Mouse (Mus musculus): ENCODE measurements at regions not wholly inside any gene's neighbourhood (a gene's known extent, or its start where the extent isn't known, plus 50 kb on each side); places are given as distances from the start of the nearest gene placed in this dataset.

DNA sequence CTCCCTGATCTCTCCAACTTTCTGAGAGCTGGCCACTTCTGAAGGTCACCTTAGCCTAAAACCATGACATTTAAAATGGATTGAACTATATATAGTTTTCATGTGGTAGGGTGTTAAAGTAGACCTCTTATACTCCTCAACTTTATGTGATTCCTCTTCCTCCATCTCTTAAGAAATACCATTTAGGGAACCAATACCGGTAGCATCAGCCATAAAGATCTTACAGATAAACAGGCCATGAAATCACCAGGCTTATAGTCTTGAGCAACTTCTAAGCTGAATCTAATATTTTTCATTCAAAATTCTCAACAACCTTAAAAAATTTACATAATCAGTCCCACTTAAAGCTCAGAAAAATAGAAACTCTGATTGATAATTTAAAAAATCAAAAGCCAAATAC, 56.2 kb downstream of the Rpl36a-ps1 start:
- ATAC-seq (ENCODE audit: insufficient number of reproducible peaks, low FRiP score, low TSS enrichment): no peak

GRCm38 (mm10) chr14:98937373-98937772, 56.7 kb downstream of the Rpl36a-ps1 start:
- ATAC-seq (ENCODE audit: insufficient number of reproducible peaks, low FRiP score, low TSS enrichment): no peak

GRCm38 (mm10) chr14:98933371-98933916, 60.7 kb downstream of the Rpl36a-ps1 start:
- ATAC-seq (ENCODE audit: insufficient number of reproducible peaks, low FRiP score, low TSS enrichment): no peak

DNA sequence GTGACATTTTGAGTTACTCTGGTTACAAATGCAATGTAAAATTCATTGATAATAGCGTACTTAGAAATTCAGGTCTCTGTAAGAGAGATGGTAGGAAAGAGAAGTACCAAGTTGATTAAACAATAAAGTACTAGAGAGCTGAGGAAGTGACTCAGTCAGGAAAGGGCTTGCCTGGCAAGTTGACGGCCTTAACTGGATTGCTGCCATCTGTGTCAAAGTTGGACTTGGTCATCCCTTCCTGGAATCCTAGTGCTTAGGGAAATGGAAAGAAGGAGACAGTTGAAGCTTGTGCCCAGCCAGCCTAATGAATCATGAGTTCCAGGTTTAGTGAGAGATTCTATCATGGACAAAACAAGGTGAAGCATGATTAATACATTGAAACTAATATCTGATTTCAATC, 64.8 kb downstream of the Rpl36a-ps1 start:
- ATAC-seq (ENCODE audit: insufficient number of reproducible peaks, low FRiP score, low TSS enrichment): no peak

DNA sequence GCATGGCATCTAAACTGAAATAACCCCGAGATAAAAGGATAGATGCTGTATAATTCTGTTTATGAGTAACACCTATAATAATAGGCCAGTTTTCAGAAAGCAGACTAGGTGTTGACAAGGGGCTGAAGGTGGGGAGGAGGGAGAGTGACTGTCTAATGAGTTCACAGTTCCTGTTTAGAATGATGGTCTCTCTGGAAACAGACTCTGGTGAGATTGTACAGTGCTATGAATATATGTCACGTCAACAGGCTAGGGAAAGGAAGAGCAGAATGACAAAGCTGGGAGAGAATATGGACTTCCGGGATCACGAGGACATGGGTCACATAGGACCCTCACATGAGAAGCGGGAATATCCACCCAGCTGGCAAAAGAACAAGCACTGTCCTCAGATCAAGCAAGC, 85.9 kb downstream of the Rpl36a-ps1 start:
- ATAC-seq (ENCODE audit: insufficient number of reproducible peaks, low FRiP score, low TSS enrichment): no peak

- no peak for ATAC-seq (ENCODE audit: insufficient number of reproducible peaks, low FRiP score, low TSS enrichment)
These were observed 95.2 kb downstream of the Rpl36a-ps1 start for GRCm38 (mm10) chr14:98898876-98899275.

DNA sequence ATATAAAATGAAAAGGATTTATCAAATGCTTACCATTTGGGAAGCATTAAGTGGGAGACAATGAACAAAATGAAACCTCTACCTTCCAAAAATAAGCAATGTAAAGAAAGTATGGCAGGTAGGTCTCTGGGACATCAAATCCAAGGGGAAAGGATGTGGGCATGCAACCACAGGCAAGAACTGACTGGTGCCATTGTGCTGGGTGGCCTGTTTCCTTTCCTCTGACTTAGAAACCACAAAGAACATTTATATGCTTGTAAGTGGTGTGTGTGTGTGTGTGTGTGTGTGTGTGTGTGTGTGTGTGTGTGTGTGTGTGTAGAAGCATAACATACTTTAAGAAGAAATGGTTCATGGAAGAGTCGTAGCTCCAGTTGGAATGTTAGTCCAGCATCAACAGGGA, 96.7 kb downstream of the Rpl36a-ps1 start:
- no peak for ATAC-seq (ENCODE audit: insufficient number of reproducible peaks, low FRiP score, low TSS enrichment)

DNA sequence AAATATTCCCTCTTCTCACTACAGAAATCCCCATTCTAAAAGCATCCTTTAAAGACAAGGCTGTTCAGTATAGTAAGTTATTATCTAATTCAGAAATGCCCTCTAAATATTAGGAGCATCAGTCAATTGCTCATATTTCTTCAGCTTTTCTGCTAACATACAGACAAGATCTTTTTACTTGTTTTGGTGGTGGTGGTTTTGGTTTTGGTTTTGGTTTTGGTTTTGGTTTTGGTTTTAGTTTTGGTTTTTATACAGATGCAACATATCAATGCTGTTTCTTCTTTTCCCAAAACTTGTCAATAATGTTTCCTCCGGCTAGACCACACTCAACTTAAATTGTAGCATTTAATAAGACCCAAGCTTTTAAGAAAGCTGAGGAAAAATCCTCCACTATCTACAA, 98.2 kb downstream of the Rpl36a-ps1 start:
- ATAC-seq (ENCODE audit: insufficient number of reproducible peaks, low FRiP score, low TSS enrichment): no peak

- ATAC-seq (ENCODE audit: insufficient number of reproducible peaks, low FRiP score, low TSS enrichment): no peak
These were observed 101.4 kb downstream of the Rpl36a-ps1 start for GRCm38 (mm10) chr14:98892670-98893069.

GRCm38 (mm10) chr14:98891252-98891947, 102.7 kb downstream of the Rpl36a-ps1 start:
- ATAC-seq (ENCODE audit: insufficient number of reproducible peaks, low FRiP score, low TSS enrichment): no peak

- no peak for ATAC-seq (ENCODE audit: insufficient number of reproducible peaks, low FRiP score, low TSS enrichment)
These were observed 106.5 kb downstream of the Rpl36a-ps1 start for GRCm38 (mm10) chr14:98887588-98887987.

DNA sequence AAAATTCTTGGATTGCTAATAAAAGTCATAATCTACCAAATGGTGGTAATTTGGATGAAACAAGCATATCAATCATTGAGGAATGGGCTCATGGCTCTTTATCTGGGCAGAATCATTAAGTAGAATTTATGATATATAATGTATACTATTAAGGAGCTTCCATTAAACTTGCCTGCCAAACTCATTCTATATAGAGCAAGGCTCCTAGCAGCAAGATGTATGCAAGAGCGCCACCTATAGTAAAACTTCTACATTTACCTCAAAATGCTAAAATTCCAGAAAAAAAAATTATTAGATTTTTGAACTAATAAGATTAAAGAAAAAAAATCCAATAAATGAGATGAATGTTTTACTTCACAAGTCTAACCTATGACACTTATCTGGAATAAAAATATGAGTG, 107.1 kb downstream of the Rpl36a-ps1 start:
- no peak for ATAC-seq (ENCODE audit: insufficient number of reproducible peaks, low FRiP score, low TSS enrichment)

GRCm38 (mm10) chr14:98882586-98882985, 111.5 kb downstream of the Rpl36a-ps1 start:
- no peak for ATAC-seq (ENCODE audit: insufficient number of reproducible peaks, low FRiP score, low TSS enrichment)

- no peak for ATAC-seq (ENCODE audit: insufficient number of reproducible peaks, low FRiP score, low TSS enrichment)
These were observed 116.2 kb downstream of the Rpl36a-ps1 start for GRCm38 (mm10) chr14:98877956-98878355.

DNA sequence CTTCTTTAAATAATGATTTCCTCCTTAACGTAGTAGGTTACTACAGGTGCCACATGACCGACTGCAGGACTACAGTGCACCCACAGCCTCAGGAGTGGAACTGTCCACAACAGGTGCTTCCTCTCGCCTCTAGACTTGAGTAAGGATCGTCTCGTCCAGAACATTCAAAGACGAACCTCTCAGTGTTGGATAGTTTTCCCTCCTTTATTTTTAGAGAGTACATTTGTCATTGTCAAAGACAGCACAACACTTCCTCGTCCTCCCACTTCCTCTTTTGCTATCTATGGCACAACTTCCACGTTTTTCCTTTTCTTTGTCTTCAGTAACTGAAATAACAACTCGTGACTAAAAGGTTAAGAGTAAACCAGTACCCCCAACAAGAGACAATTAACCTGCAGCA, 120.7 kb downstream of the Rpl36a-ps1 start:
- ATAC-seq (ENCODE audit: insufficient number of reproducible peaks, low FRiP score, low TSS enrichment): no peak

DNA sequence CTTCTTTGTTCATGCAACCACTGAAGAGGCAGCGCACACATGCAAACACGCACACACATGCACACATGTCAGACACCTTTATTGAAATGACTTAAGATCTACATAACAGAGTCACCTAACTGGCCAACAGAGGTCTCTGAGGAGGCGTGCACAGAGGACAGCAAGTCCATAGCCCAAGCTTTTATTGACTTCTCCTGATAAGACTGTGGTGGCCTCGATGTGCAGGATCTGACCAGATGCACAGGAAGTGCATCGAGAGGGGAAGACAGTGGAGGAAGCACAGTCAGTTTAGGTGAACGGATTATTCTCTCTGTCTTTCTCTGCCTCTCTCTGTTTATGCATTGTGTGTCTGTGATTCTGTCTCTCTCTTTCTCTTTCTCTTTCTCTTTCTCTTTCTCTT, 124.2 kb downstream of the Rpl36a-ps1 start:
- no peak for ATAC-seq (ENCODE audit: insufficient number of reproducible peaks, low FRiP score, low TSS enrichment)

GRCm38 (mm10) chr14:98866880-98867279, 127.2 kb downstream of the Rpl36a-ps1 start:
- no peak for ATAC-seq (ENCODE audit: insufficient number of reproducible peaks, low FRiP score, low TSS enrichment)

DNA sequence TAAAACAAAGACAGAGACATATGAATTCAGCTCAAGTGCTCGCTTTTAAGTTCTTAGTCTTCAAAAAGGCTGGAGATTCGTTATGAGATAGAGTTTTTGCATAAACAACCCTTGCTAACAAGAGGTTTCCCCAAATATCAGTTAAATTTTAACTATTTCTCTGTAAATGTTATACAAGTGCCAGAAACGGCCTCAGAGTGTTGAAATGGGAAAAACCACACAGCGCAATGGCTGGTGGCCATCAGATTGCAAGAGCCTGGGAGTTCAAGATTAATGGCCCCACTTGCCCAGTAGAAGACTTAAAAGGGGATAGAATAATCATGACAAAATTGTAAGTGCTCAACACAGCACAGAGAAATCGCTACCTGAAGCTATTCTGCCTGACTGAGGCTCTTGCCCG, 130.1 kb downstream of the Rpl36a-ps1 start:
- ATAC-seq (ENCODE audit: insufficient number of reproducible peaks, low FRiP score, low TSS enrichment): no peak

DNA sequence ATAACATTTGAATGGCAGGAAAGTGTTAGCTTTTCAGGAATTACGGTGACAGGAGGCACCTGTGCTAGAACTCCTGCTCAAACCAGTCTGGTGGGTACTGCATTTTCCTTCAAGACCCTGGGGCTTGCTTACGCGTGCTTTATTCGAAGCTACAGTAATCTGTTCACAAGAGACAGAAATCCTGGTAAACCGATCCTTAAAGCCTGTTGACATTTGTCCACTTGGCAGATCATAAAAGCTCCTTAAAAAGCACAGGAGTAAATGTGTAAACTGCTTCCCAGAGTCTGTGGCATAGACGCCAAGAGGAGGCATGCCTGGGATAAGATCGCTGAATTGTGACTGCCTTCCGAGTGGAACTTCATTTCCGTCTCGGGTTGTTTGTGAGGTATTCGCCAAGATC, 130.5 kb downstream of the Rpl36a-ps1 start:
- ATAC-seq (ENCODE audit: insufficient number of reproducible peaks, low FRiP score, low TSS enrichment): no peak

- no peak for ATAC-seq (ENCODE audit: insufficient number of reproducible peaks, low FRiP score, low TSS enrichment)
These were observed 131.9 kb downstream of the Rpl36a-ps1 start for GRCm38 (mm10) chr14:98862095-98862735.

GRCm38 (mm10) chr14:98858801-98859200, 135.3 kb downstream of the Rpl36a-ps1 start:
- no peak for ATAC-seq (ENCODE audit: insufficient number of reproducible peaks, low FRiP score, low TSS enrichment)

DNA sequence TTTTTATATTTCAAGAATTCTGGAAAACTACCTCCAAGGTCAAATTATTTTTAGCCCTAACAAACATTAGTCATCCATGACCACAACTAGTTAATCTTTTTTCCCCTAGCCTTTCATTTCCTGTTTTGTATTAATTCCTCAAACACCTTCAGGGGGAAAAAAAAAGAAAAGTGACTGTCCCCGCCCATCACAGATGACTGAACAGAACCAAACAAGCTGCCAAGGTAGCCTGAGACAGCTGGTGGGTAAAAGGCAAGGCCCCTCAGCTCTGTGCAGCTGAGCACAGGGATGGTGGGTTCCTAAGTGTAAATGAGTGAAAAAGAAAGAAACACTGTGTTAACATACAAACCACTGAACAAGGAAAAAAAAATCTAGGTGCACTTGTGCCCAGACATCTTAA, 145.6 kb downstream of the Rpl36a-ps1 start:
- ATAC-seq (ENCODE audit: insufficient number of reproducible peaks, low FRiP score, low TSS enrichment): no peak
